Mouse (Mus musculus) spleen, postnatal 4 days (tissue): ENCODE measurements around the gene Klc1.

Experiments used
- DNase-seq, 2 experiments: peaks; one replicate each; pipeline ENCODE4 v3.0.0; 2022; ENCODE audit warnings: low spot score in 2 of 2

Klc1 gene

GRCm38 (mm10) chr12:111853011-111853436 is 94.4 kb downstream of the Klc1 start:
- no peak for DNase-seq

- no peak for DNase-seq
Observed at GRCm38 (mm10) chr12:111853546-111853945, 94.9 kb downstream of the Klc1 start.

GRCm38 (mm10) chr12:111855448-111855847 is 96.8 kb downstream of the Klc1 start:
- DNase-seq: no peak
